Mouse (Mus musculus) urinary bladder, adult 18-20 months (tissue): ENCODE measurements around the gene Rps27a.

Source experiments
- DNase-seq, 2 experiments: peaks; one replicate each; pipeline ENCODE4 v3.0.0; 2022; ENCODE audit warnings: low spot score in 2 of 2, mixed read lengths in 2 of 2

Rps27a gene

GRCm38 (mm10) chr11:29512818-29513535 is 34.9 kb downstream of the Rps27a start:
- DNase-seq, result no peak

GRCm38 (mm10) chr11:29509421-29509820 is 38.5 kb downstream of the Rps27a start:
- DNase-seq, result no peak

- DNase-seq, result no peak
These were observed 42.8 kb downstream of the Rps27a start for GRCm38 (mm10) chr11:29504899-29505625.

- DNase-seq, result no peak
These were observed 43.7 kb downstream of the Rps27a start for GRCm38 (mm10) chr11:29503948-29504893.

GRCm38 (mm10) chr11:29496962-29497361 is 50.9 kb downstream of the Rps27a start:
- DNase-seq, result no peak
